Mouse (Mus musculus): ENCODE results near the gene Plod1. TPM values are rescaled to one million over a fixed set of nuclear protein-coding genes. Genes with fewer than 3 reads are reported as not detected.

Plod1 gene
- polyA plus RNA-seq, 1 experiment from 2014 or later, result 20.9 TPM

DNA sequence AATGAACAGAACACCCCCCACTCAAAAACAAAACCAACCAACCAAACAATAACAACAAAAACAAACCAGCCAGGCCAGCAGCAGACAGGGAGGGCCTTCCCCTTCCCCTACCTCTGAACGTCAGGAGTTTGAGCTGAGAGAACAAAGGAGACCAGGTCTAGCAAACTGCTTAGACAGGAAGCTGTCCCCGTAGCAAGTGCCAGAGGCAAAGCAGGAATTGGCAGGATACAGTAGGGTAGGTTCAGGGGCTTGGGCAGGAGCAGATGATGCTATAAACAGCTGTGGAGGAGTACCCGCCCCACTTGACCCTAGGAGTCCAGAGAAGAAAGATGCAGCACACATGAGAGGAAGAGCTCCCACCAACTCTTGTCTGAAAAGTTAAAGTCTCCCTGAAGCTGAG is 2.4 kb downstream of the Plod1 start:
- Histone ChIP-seq H3K36me3 (replicated peaks) (peaks cover 22% of the 10 kb centered on the region), H3K4me1 (peaks cover 37% of the 10 kb centered on the region), H3K4me3 (no peak overlapping the region), H3K27me3 (ENCODE audit: poor library complexity, severe bottlenecking) (peaks cover 12% of the 10 kb centered on the region), H3K27ac (no peak overlapping the region), H3K9me3 (no peaks in the 10 kb centered on the region)
- WGBS, result 47% methylated on average over 3 of the region's 3 CpGs
- DNase-seq (ENCODE audit: extremely low spot score, low spot score), result no peak

DNA sequence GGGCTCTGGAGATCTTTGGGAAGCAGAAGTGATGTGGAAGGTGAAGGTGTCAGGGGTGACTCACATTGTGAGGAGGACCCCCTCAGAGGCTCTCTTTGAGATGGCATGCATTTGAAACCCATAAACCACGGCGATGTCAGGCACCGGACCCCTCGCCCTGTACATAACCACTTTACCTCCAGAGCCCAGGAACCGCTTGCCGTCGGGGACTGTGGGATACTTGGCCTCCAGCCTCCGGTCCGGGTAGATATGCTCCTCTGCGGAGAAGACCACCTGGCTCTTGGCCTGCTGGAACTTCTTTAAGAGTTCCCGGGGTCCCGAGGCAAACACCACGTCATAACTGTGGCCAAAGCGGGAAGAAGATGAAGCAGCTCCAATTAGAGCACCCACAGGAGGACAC is 5.6 kb downstream of the Plod1 start:
- Histone ChIP-seq H3K36me3 (replicated peaks) (peaks cover 22% of the 10 kb centered on the region), H3K4me1 (peaks cover 32% of the 10 kb centered on the region), H3K9me3 (no peaks in the 10 kb centered on the region), H3K27me3 (ENCODE audit: poor library complexity, severe bottlenecking) (no peaks in the 10 kb centered on the region), H3K4me3 (no peak overlapping the region), H3K27ac (no peak overlapping the region)
- no peak for DNase-seq (ENCODE audit: extremely low spot score, low spot score)
- WGBS, result 93% methylated on average over 14 of the region's 14 CpGs

DNA sequence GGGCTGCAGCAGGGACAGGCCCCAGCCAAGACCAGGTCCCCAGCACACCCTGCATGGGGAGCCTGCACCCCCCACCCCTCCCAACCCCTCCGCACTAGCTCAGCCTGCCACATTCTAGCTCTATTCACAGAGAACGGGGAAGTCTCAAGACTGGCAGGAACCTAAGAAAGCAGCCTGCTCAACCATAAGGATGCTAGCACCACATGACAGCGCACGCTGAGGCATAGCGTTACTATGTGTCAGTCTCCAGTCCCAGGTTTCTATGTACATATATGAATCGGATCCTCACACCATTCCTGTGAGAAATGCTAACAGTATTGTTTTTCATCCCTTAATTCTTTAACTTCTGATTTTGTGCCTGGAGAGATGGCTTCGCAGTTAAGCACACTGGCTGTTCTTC is 8.0 kb downstream of the Plod1 start:
- peaks cover 17% of the 10 kb centered on the region for H3K4me1 ChIP-seq
- H3K27ac ChIP-seq, result peak overlapping the region; percentile 62; the same call in 1 of the 2 replicates
- H3K36me3 ChIP-seq (replicated peaks), result peaks cover 38% of the 10 kb centered on the region

DNA sequence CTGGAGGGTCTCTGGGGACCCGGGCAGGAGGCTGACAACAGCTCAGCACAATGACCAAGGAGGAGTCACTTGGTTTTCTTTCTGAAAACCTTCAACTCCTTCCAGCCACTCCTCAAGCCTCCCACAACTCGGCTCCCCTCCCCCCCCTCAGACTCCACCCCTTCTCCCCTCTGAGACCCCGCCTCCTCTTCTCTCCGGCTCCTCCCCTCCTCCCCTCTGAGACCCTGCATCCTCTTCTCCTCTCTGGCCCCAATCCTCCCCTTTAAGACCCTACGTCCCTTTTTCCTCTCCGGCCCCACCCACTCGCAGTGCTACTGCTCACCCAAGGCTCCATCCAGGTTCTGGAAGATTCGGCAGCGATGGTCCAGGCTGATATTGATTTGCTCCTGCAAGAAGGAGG is 8.4 kb downstream of the Plod1 start:
- Histone ChIP-seq H3K9me3 (no peaks in the 10 kb centered on the region), H3K27me3 (ENCODE audit: poor library complexity, severe bottlenecking) (no peaks in the 10 kb centered on the region), H3K4me3 (peak overlapping the region; percentile 9; the same call in 1 of the 2 replicates), H3K4me1 (peaks cover 15% of the 10 kb centered on the region), H3K36me3 (replicated peaks) (peaks cover 41% of the 10 kb centered on the region), H3K27ac (peak overlapping the region; percentile 62; the same call in 1 of the 2 replicates)
- no peak for DNase-seq (ENCODE audit: extremely low spot score, low spot score)
- 9% methylated on average over 9 of the region's 9 CpGs for WGBS

More for the DNA sequence above, 8.0 kb downstream of the Plod1 start:
- Histone ChIP-seq H3K27me3 (ENCODE audit: poor library complexity, severe bottlenecking) (no peaks in the 10 kb centered on the region), H3K4me3 (peak overlapping the region; percentile 9; the same call in 1 of the 2 replicates), H3K9me3 (no peaks in the 10 kb centered on the region)
- WGBS, result 68% methylated on average over 7 of the region's 7 CpGs
- DNase-seq (ENCODE audit: extremely low spot score, low spot score), result no peak

DNA sequence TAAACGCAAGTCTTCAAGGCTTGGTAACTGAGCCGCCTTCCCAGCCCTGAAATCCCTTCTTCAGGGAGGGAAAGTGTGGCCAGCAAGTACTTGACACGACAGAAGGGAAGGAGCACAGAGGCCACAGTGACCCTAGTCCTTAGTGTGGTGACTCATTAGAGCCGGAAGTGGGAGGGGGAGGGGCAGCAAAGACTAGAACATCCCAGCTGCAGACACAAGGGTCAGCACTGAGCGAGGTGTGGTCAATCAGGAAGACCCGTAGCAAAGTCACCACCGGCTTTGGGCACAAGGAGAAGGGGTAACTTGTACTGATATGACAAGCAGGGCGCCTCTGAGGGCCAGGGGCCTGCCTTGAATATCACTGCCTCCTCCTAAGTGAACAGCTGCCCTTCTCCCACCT is 8.9 kb downstream of the Plod1 start:
- no peak for DNase-seq (ENCODE audit: extremely low spot score, low spot score)
- no peaks in the 10 kb centered on the region for H3K9me3 ChIP-seq
- peaks cover 12% of the 10 kb centered on the region for H3K4me1 ChIP-seq
- H3K4me3 ChIP-seq, result 0 out of 2 replicates have a peak overlapping the region, but pooled peaks have one; percentile 9
- 44% methylated on average over 8 of the region's 8 CpGs for WGBS
- H3K36me3 ChIP-seq (replicated peaks), result peaks cover 46% of the 10 kb centered on the region
- peak overlapping the region; percentile 62; the same call in 1 of the 2 replicates for H3K27ac ChIP-seq
- H3K27me3 ChIP-seq (ENCODE audit: poor library complexity, severe bottlenecking), result no peaks in the 10 kb centered on the region

DNA sequence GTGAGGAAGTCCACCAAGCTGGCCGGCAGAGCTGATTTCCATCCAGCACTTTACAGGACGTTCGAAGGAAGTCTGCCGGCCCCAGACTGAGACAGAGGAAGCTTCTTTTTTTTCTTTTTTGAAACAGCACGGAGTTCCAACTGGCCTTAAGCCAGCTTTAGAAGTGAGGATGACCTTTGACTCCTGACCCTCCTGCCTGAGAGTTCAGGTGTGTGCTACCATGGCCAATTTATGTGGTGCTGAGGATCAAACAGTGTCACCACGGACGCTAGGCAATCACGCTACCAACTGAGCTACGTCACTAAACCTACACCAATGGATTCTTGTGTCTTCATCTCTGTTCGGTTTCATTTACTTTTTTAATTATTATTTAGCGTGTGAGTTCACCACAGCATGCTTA is 14.2 kb downstream of the Plod1 start:
- H3K4me1 ChIP-seq, result peaks cover 11% of the 10 kb centered on the region
- peaks cover 23% of the 10 kb centered on the region for H3K36me3 ChIP-seq (replicated peaks)
- H3K27me3 ChIP-seq (ENCODE audit: poor library complexity, severe bottlenecking), result no peaks in the 10 kb centered on the region
- no peak overlapping the region for H3K4me3 ChIP-seq
- WGBS, result 83% methylated on average over 11 of the region's 11 CpGs
- no peaks in the 10 kb centered on the region for H3K9me3 ChIP-seq
- H3K27ac ChIP-seq, result no peak overlapping the region
- no peak for DNase-seq (ENCODE audit: extremely low spot score, low spot score)

DNA sequence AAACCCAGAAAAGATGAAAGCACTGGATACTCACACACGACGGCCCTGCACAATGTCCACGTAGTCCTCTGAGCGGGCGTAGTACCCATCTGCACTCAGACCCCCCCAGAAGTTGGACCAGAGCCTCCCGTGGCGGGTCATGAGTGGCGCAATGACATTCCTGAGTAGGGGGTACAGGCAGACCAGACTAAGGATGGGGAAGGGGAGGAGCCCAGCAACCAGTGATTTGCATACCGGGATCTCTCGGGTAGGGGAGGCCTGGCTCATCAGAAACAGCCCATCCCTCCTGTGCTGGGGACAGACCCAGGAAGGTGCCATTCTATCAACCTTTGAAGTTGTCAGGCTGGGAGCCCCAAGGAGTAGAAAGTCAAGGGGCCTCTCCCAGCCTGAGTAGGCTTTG is 15.6 kb downstream of the Plod1 start:
- H3K4me3 ChIP-seq, result no peak overlapping the region; the same call in 1 of the 2 replicates
- H3K27ac ChIP-seq, result no peak overlapping the region
- H3K9me3 ChIP-seq, result no peaks in the 10 kb centered on the region
- H3K4me1 ChIP-seq, result peaks cover 11% of the 10 kb centered on the region
- no peaks in the 10 kb centered on the region for H3K27me3 ChIP-seq (ENCODE audit: poor library complexity, severe bottlenecking)
- DNase-seq (ENCODE audit: extremely low spot score, low spot score), result no peak
- H3K36me3 ChIP-seq (replicated peaks), result peaks cover 29% of the 10 kb centered on the region
- WGBS, result 24% methylated on average over 10 of the region's 10 CpGs

DNA sequence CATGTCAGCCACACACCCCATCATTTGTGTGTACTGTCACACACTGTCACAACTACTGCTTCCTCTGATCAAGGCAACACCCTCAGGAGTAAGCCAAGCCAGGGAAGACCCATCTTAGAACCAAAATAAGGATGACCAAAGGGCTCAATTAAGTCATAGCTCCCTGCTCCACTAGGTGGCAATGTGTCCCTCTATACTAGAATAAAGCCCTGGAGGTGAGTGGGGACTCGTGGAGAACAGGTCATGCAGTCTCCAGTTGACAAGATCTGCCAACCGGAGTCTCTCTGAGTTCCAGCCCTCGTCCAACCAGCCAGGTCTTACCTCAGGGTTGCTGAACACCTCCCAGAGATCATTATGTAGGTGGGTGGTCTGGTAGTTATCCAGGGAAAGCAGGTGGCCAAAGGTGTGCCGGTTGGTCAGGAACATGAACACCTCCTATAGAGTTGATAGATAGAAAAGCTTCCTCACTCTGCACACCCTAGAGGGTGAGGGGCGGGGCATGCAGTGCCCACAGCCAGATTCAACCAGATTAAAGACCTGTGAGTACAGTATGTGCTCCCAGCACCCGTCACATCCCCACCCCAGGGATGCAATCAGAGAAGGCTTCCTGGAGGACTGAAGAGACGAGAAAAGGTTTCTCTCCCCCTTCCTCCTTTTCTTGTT is 18.0 kb downstream of the Plod1 start:
- H3K4me3 ChIP-seq, result no peak overlapping the region
- H3K4me1 ChIP-seq, result peaks cover 11% of the 10 kb centered on the region
- no peaks in the 10 kb centered on the region for H3K9me3 ChIP-seq
- no peak overlapping the region for H3K27ac ChIP-seq
- H3K27me3 ChIP-seq (ENCODE audit: poor library complexity, severe bottlenecking), result no peaks in the 10 kb centered on the region
- H3K36me3 ChIP-seq (replicated peaks), result peaks cover 28% of the 10 kb centered on the region
- no peak for DNase-seq (ENCODE audit: extremely low spot score, low spot score)
- WGBS, result 58% methylated on average over 7 of the region's 7 CpGs

DNA sequence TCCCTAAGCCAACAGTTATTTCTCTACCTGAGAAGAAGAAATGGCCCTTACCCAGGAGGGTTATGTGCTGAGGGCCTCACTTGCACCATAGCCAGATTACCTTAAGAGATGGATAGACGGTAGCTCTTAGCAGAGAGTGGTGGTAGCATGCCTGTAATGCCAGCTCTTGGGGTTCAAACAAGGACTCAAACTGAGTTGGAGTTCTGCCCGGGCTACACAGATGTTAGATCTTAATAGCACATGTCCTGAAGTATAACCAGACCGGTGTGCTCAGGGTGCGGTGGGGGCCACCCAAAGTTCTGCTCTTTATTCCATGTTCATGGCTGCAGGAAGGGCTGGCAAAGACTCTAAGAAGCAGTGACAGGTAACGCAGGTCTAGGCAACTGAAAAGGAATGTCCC is 27.1 kb downstream of the Plod1 start:
- H3K36me3 ChIP-seq (replicated peaks), result peaks cover 26% of the 10 kb centered on the region
- H3K27me3 ChIP-seq (ENCODE audit: poor library complexity, severe bottlenecking), result no peaks in the 10 kb centered on the region
- H3K4me3 ChIP-seq, result no peak overlapping the region
- WGBS, result 95% methylated on average over 5 of the region's 5 CpGs
- no peak overlapping the region for H3K27ac ChIP-seq
- DNase-seq (ENCODE audit: extremely low spot score, low spot score), result no peak
- H3K4me1 ChIP-seq, result peaks cover 9% of the 10 kb centered on the region
- no peaks in the 10 kb centered on the region for H3K9me3 ChIP-seq

DNA sequence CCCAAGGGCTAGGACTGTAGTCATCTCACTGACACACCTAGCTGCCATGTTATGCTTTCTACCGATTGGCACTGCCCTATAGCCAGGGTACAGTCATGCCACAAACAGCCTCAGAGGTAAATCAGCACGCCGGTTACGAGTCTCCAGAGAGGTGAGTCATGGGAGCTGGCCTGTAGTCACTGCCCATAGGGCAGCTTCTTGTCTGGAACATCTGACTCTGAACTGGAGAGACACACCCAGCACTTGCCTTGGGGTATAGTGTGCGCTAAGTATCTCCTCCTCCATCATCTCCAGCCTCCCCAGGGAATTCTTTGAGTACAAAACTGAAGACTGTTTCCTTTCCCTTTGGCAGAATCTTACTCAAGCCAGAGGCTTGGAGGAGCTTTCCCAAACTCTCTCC is 30.3 kb downstream of the Plod1 start:
- Histone ChIP-seq H3K4me3 (no peak overlapping the region), H3K36me3 (replicated peaks) (peaks cover 26% of the 10 kb centered on the region), H3K27me3 (ENCODE audit: poor library complexity, severe bottlenecking) (no peaks in the 10 kb centered on the region), H3K9me3 (no peaks in the 10 kb centered on the region), H3K4me1 (peaks cover 20% of the 10 kb centered on the region), H3K27ac (no peak overlapping the region)
- no peak for DNase-seq (ENCODE audit: extremely low spot score, low spot score)
- WGBS, result 85% methylated on average over 5 of the region's 5 CpGs

DNA sequence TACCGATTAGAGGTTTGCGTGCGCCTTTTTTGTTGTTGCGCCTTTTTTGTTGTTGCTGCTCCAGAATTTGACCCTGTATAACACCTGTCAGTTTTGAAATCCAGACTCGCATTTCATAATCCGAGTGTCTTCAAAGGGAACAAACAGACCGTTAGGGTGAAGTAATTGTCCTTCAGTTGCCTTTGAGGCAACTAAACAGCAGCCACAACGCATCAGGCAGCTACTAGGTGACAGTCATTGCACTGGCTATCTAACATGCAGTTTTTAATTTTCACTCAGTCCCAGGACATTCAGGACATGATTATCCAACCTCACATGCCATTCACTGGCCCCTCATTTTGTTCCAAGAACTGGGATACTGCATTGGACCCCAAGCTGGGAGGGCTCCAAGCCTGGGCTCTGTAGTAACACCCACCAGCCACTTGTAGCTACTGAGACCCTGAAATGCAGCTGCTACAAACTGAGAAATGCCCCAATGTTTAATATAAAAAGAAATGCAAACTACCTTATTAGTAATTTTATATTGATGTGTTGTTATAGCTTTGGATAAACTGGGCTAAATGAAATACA is 31.4 kb downstream of the Plod1 start:
- WGBS, result 3% methylated on average over 8 of the region's 8 CpGs
- peak overlapping the region; percentile 93 for H3K4me3 ChIP-seq
- H3K36me3 ChIP-seq (replicated peaks), result peaks cover 32% of the 10 kb centered on the region
- H3K27me3 ChIP-seq (ENCODE audit: poor library complexity, severe bottlenecking), result no peaks in the 10 kb centered on the region
- H3K27ac ChIP-seq, result peak overlapping the region; percentile 99
- DNase-seq (ENCODE audit: extremely low spot score, low spot score), result no peak
- no peaks in the 10 kb centered on the region for H3K9me3 ChIP-seq
- H3K4me1 ChIP-seq, result peaks cover 20% of the 10 kb centered on the region

DNA sequence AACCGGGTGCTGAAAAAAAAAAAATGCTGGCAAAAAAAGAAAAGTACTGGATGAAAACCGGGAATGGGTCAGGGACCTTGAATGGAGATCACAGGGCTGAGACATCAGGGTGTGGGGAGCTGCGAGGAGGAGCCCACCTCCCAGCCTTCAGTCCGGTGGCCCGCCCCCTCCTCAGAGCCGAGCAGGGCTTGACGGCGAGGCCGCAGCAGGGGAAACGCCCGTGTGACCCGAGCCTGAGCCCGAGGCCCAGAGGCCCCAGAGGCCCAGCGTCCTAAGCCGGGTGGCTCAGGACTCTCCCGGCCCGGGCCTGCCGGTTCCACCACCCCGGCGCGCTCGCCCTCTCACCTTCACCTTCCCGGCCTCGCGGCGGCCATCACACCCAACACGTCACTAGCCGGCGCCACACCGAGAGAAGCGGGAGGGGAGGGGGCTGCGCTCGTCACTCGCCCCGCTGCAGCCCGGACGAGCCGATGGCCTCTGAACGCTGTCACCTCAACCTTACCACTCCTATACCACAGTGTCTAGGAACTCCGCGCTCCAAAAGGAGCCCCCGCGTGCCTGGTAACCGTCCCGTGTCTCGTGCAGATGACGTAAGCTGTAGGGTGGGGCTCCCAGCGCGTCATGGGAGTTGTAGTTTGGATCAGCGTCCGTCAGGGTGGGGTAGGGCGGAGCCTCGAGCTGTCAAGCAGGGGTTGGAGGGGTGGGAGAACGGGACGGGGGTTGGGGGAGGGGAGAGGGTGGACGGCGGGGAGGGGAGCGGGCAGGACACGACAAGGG is 32.1 kb downstream of the Plod1 start, which contains the start of gene Mfn2:
TSS of gene Mfn2 (minus strand) at position 392 of the 777 bp plus-strand sequence.
- Histone ChIP-seq H3K36me3 (replicated peaks) (peaks cover 36% of the 10 kb centered on the region), H3K9me3 (no peaks in the 10 kb centered on the region), H3K4me1 (peaks cover 20% of the 10 kb centered on the region), H3K27ac (peak within 1 kb of the TSS; percentile 99), H3K4me3 (peak within 1 kb of the TSS; percentile 93), H3K27me3 (ENCODE audit: poor library complexity, severe bottlenecking) (no peaks in the 10 kb centered on the region)
- WGBS, result under 1% methylated on average over 56 of the region's 59 CpGs
- DNase-seq (ENCODE audit: extremely low spot score, low spot score), result peak; percentile 92

DNA sequence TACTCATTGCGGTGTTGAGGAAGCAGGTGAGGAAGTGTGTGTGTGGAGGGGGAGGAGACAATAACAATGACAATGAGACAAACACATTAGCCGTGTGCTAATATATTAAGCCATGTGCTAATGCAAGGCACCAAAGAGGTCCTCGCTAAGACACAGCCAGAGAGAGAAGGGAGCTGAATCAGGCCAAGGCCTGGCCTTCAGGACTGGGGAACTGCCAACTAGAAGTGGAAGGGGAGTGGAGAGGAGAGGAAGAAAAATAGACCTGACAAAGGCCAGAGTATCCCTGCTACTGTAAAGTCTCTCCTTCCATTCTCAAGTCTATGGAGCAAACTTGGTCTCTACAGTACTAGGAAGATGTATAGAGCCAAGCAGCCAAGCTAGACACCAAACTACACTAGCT is 33.0 kb downstream of the Plod1 start:
- H3K27me3 ChIP-seq (ENCODE audit: poor library complexity, severe bottlenecking), result no peaks in the 10 kb centered on the region
- H3K9me3 ChIP-seq, result no peaks in the 10 kb centered on the region
- peaks cover 20% of the 10 kb centered on the region for H3K4me1 ChIP-seq
- peak overlapping the region; percentile 93 for H3K4me3 ChIP-seq
- H3K36me3 ChIP-seq (replicated peaks), result peaks cover 45% of the 10 kb centered on the region
- DNase-seq (ENCODE audit: extremely low spot score, low spot score), result no peak
- H3K27ac ChIP-seq, result no peak overlapping the region
- 82% methylated on average over 3 of the region's 3 CpGs for WGBS

Measured in forebrain, embryonic 10.5 days (tissue).